Mouse (Mus musculus) small intestine, adult 2 months (tissue): Measurements from ENCODE around the gene Atf6.

Experiments used
- CTCF ChIP-seq: fragments of 200-500 bp; IDR thresholded peaks from 2 replicates; pipeline ENCODE4 v1.5.1; 2012; ENCODE audit warnings: low read depth, mild to moderate bottlenecking, control low read depth, inconsistent platforms, low read length, moderate library complexity, mixed read lengths; ENCODE audit not compliant: insufficient replicate concordance, insufficient read length; ENCODE audit errors: extremely low read depth
- POLR2A ChIP-seq: fragments of 200-500 bp; IDR thresholded peaks from 2 replicates; pipeline ENCODE4 v1.6.1; 2012; ENCODE audit warnings: low read depth, mild to moderate bottlenecking, control low read depth, inconsistent platforms, low read length, moderate library complexity

- TF ChIP-seq CTCF (no peak), POLR2A (no peak)
Observed at GRCm38 (mm10) chr1:170896651-170897281, 29.2 kb upstream of the Atf6 start.
